Mouse (Mus musculus) liver, postnatal 0 days (tissue): ENCODE measurements at regions not wholly inside any gene's neighbourhood (a gene's known extent, or its start where the extent isn't known, plus 50 kb on each side); places are given as distances from the start of the nearest gene placed in this dataset.

Source experiments
- CTCF ChIP-seq: sonication (generic); IDR thresholded peaks from 2 replicates; pipeline ENCODE4 v1.5.1; 2016; ENCODE audit warnings: antibody characterized with exemption, low read depth
- EP300 ChIP-seq: IDR thresholded peaks from 2 replicates; pipeline ENCODE4 v1.6.1; 2016; ENCODE audit warnings: antibody characterized with exemption, low read depth, mild to moderate bottlenecking

DNA sequence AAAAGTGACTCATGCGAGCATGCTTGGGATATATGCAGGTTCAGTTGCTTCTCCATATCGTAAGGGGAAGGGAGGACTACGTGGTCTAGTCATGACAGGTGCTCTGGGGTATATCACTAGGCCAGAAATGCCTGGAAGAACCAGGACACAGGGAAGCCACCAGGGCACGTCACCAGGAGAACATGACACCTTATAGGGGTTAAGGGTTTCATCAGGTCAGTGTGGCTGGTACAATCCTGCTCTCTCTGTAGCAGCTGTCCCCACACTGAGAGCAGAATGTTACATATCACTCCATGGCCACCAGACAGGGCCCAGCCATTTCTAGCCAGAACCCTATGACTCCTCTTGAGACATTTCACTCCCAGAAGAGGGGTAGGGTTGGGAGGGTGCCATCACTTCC, 72.1 kb upstream of the Adpgk start:
- TF ChIP-seq CTCF, result no peak
- no peak for TF ChIP-seq EP300
